Mouse (Mus musculus) midbrain, embryonic 13.5 days (tissue): ENCODE measurements around the gene Syt17. TPM values are rescaled to one million over a fixed set of nuclear protein-coding genes. Genes with fewer than 3 reads are reported as not detected.
"Not testable (repeated sequence)": the region's sequence is repeated elsewhere in the genome, so short reads cannot be mapped to it uniquely, and the experiment has no call there.

ENCODE experiments used
- ATAC-seq: fragments of 200-750 bp; cut with Nextera tagmentation; 2 replicates; pipeline ENCODE4 v1.8.0; 2017; ENCODE audit warnings: mild to moderate bottlenecking, moderate TSS enrichment, moderate library complexity
- H3K27ac ChIP-seq: fragments of 300-500 bp; sonication (generic); 2 replicates; pipeline ENCODE4 v1.5.1; 2015; ENCODE audit warnings: inconsistent platforms, mild to moderate bottlenecking, moderate library complexity
- H3K27me3 ChIP-seq: fragments of 300-500 bp; sonication (generic); 2 replicates; pipeline ENCODE4 v1.6.1; 2015; ENCODE audit warnings: mild to moderate bottlenecking, inconsistent platforms
- H3K36me3 ChIP-seq: fragments of 300-500 bp; sonication (generic); 2 replicates; pipeline ENCODE4 v1.6.1; 2015; ENCODE audit warnings: mild to moderate bottlenecking, inconsistent platforms
- H3K4me1 ChIP-seq: fragments of 300-500 bp; sonication (generic); replicated peaks from 2 replicates; pipeline ENCODE4 v1.6.1; 2015; ENCODE audit warnings: inconsistent platforms
- H3K4me2 ChIP-seq: fragments of 300-500 bp; sonication (generic); replicated peaks from 2 replicates; pipeline ENCODE4 v1.6.1; 2015; ENCODE audit warnings: moderate library complexity, mild to moderate bottlenecking, inconsistent platforms
- H3K4me3 ChIP-seq: fragments of 300-500 bp; sonication (generic); replicated peaks from 2 replicates; pipeline ENCODE4 v1.5.1; 2015; ENCODE audit warnings: mild to moderate bottlenecking, inconsistent platforms
- H3K9ac ChIP-seq: fragments of 300-500 bp; sonication (generic); replicated peaks from 2 replicates; pipeline ENCODE4 v1.6.1; 2015; ENCODE audit warnings: mild to moderate bottlenecking, inconsistent platforms
- H3K9me3 ChIP-seq: fragments of 300-500 bp; sonication (generic); 2 replicates; pipeline ENCODE4 v1.6.1; 2016; ENCODE audit warnings: mild to moderate bottlenecking, inconsistent platforms
- WGBS: fragments of 180-500 bp; shearing (Covaris S2); methylation state at CpG from one replicate; pipeline ENCODE4 v1.1.7; 2015; 5-methylcytosine and 5-hydroxymethylcytosine counted together
- polyA plus RNA-seq: library from polyadenylated mRNA; unstranded; fragments of >200 nt; fragmentation: Nextera tagmentation; extraction: Ambion mirVana; gene quantifications from 2 replicates; pipeline ENCODE4 v1.2.1, GENCODE M21; 2015

Gene Syt17
- polyA plus RNA-seq, 1 experiment from 2014 or later, result 9.6 TPM

- 0 out of 2 replicates have a peak, but pooled peaks cover 7% of the 10 kb centered on the region for H3K4me1 ChIP-seq
- no peak for ATAC-seq
- no peaks in the 10 kb centered on the region for H3K27me3 ChIP-seq
- no peak overlapping the region for H3K27ac ChIP-seq
- no peak overlapping the region for H3K4me2 ChIP-seq
- H3K4me3 ChIP-seq, result no peak overlapping the region
- H3K36me3 ChIP-seq, result no peaks in the 10 kb centered on the region
- 37% methylated on average over 7 of the region's 7 CpGs for WGBS
- no peaks in the 10 kb centered on the region for H3K9me3 ChIP-seq
- no peak overlapping the region for H3K9ac ChIP-seq
These were observed 83.5 kb downstream of the Syt17 start for GRCm38 (mm10) chr7:118364353-118365007.

GRCm38 (mm10) chr7:118363587-118364233 lies 84.3 kb downstream of the Syt17 start:
- H3K9me3 ChIP-seq, result no peaks in the 10 kb centered on the region
- H3K4me3 ChIP-seq, result no peak overlapping the region
- H3K27me3 ChIP-seq, result no peaks in the 10 kb centered on the region
- no peak overlapping the region for H3K9ac ChIP-seq
- no peak overlapping the region for H3K27ac ChIP-seq
- no peak overlapping the region for H3K4me2 ChIP-seq
- H3K4me1 ChIP-seq, result 0 out of 2 replicates have a peak, but pooled peaks cover 7% of the 10 kb centered on the region
- 89% methylated on average over 6 of the region's 6 CpGs for WGBS
- H3K36me3 ChIP-seq, result no peaks in the 10 kb centered on the region
- ATAC-seq, result no peak

- H3K9ac ChIP-seq, result no peak overlapping the region
- no peak overlapping the region for H3K4me2 ChIP-seq
- H3K27ac ChIP-seq, result no peak overlapping the region
- no peak for ATAC-seq
- no peak overlapping the region for H3K4me3 ChIP-seq
- WGBS, result 100% methylated on average over 1 of the region's 1 CpGs
- H3K36me3 ChIP-seq, result no peaks in the 10 kb centered on the region
- H3K4me1 ChIP-seq, result 0 out of 2 replicates have a peak, but pooled peaks cover 7% of the 10 kb centered on the region
- no peaks in the 10 kb centered on the region for H3K9me3 ChIP-seq
- H3K27me3 ChIP-seq, result no peaks in the 10 kb centered on the region
These were observed 85.1 kb downstream of the Syt17 start for GRCm38 (mm10) chr7:118362931-118363330.

- Histone ChIP-seq H3K27me3 (no peaks in the 10 kb centered on the region), H3K27ac (no peak overlapping the region), H3K36me3 (no peaks in the 10 kb centered on the region), H3K4me2 (no peak overlapping the region), H3K9ac (no peak overlapping the region), H3K9me3 (no peaks in the 10 kb centered on the region), H3K4me1 (0 out of 2 replicates have a peak, but pooled peaks cover 7% of the 10 kb centered on the region), H3K4me3 (no peak overlapping the region)
- WGBS, result 76% methylated on average over 3 of the region's 3 CpGs
- ATAC-seq, result no peak
These were observed 85.8 kb downstream of the Syt17 start for GRCm38 (mm10) chr7:118362258-118362657.

GRCm38 (mm10) chr7:118358977-118359376 lies 89.0 kb downstream of the Syt17 start:
- Histone ChIP-seq H3K27me3 (no peaks in the 10 kb centered on the region), H3K27ac (no peak overlapping the region), H3K9ac (no peak overlapping the region), H3K4me1 (no peaks in the 10 kb centered on the region), H3K4me3 (no peak overlapping the region), H3K4me2 (no peak overlapping the region), H3K36me3 (no peaks in the 10 kb centered on the region), H3K9me3 (no peaks in the 10 kb centered on the region)
- ATAC-seq, result no peak
- 44% methylated on average over 3 of the region's 3 CpGs for WGBS

- not testable (repeated sequence) for H3K4me3 ChIP-seq, H3K36me3 ChIP-seq, H3K9me3 ChIP-seq, H3K27me3 ChIP-seq, H3K4me2 ChIP-seq, ATAC-seq, H3K4me1 ChIP-seq, H3K27ac ChIP-seq, H3K9ac ChIP-seq
- 79% methylated on average over 8 of the region's 8 CpGs for WGBS
These were observed 91.5 kb downstream of the Syt17 start for GRCm38 (mm10) chr7:118356410-118357005.

GRCm38 (mm10) chr7:118350840-118351239 lies 97.2 kb downstream of the Syt17 start:
- no peak for ATAC-seq
- H3K4me3 ChIP-seq, result no peak overlapping the region
- WGBS, result 84% methylated on average over 2 of the region's 2 CpGs

GRCm38 (mm10) chr7:118346943-118347342 lies 101.1 kb downstream of the Syt17 start:
- Histone ChIP-seq H3K27ac (no peak overlapping the region), H3K36me3 (no peaks in the 10 kb centered on the region), H3K9ac (no peak overlapping the region), H3K4me1 (no peaks in the 10 kb centered on the region), H3K4me2 (no peak overlapping the region), H3K4me3 (no peak overlapping the region), H3K9me3 (no peaks in the 10 kb centered on the region), H3K27me3 (no peaks in the 10 kb centered on the region)
- 77% methylated on average over 2 of the region's 2 CpGs for WGBS
- no peak for ATAC-seq

More at GRCm38 (mm10) chr7:118350840-118351239, 97.2 kb downstream of the Syt17 start:
- Histone ChIP-seq H3K4me2 (no peak overlapping the region), H3K9ac (no peak overlapping the region), H3K36me3 (no peaks in the 10 kb centered on the region), H3K27ac (no peak overlapping the region), H3K9me3 (no peaks in the 10 kb centered on the region), H3K4me1 (no peaks in the 10 kb centered on the region), H3K27me3 (no peaks in the 10 kb centered on the region)

GRCm38 (mm10) chr7:118346432-118346831 lies 101.6 kb downstream of the Syt17 start:
- Histone ChIP-seq H3K4me1 (no peaks in the 10 kb centered on the region), H3K36me3 (no peaks in the 10 kb centered on the region), H3K27ac (no peak overlapping the region), H3K4me3 (no peak overlapping the region), H3K9ac (no peak overlapping the region), H3K4me2 (no peak overlapping the region), H3K27me3 (no peaks in the 10 kb centered on the region), H3K9me3 (no peaks in the 10 kb centered on the region)
- no peak for ATAC-seq
- 75% methylated on average over 2 of the region's 2 CpGs for WGBS

GRCm38 (mm10) chr7:118345396-118345795 lies 102.6 kb downstream of the Syt17 start:
- H3K9me3 ChIP-seq, result no peaks in the 10 kb centered on the region
- no peak overlapping the region for H3K27ac ChIP-seq
- no peaks in the 10 kb centered on the region for H3K27me3 ChIP-seq
- WGBS, result 83% methylated on average over 3 of the region's 3 CpGs
- no peak for ATAC-seq
- H3K4me1 ChIP-seq, result no peaks in the 10 kb centered on the region
- no peaks in the 10 kb centered on the region for H3K36me3 ChIP-seq
- no peak overlapping the region for H3K4me2 ChIP-seq
- no peak overlapping the region for H3K4me3 ChIP-seq
- H3K9ac ChIP-seq, result no peak overlapping the region

- ATAC-seq, result no peak
- H3K4me1 ChIP-seq, result no peaks in the 10 kb centered on the region
- no peaks in the 10 kb centered on the region for H3K9me3 ChIP-seq
- no peak overlapping the region for H3K27ac ChIP-seq
- H3K27me3 ChIP-seq, result no peaks in the 10 kb centered on the region
- no peak overlapping the region for H3K4me3 ChIP-seq
- no peak overlapping the region for H3K9ac ChIP-seq
- H3K36me3 ChIP-seq, result no peaks in the 10 kb centered on the region
- no peak overlapping the region for H3K4me2 ChIP-seq
- 86% methylated on average over 9 of the region's 9 CpGs for WGBS
These were observed 103.3 kb downstream of the Syt17 start for GRCm38 (mm10) chr7:118344701-118345100.
